Mouse (Mus musculus) neutrophil, adult 5-6 weeks (primary cell): ENCODE measurements at regions not wholly inside any gene's neighbourhood (a gene's known extent, or its start where the extent isn't known, plus 50 kb on each side); places are given as distances from the start of the nearest gene placed in this dataset.

ENCODE experiments used
- ATAC-seq: fragments of 151-379, 151-347 bp; 2 replicates; pipeline ENCODE4 v1.8.0; 2017; ENCODE audit warnings: mild to moderate bottlenecking, moderate TSS enrichment; ENCODE audit not compliant: insufficient number of reproducible peaks, poor library complexity, low FRiP score, severe bottlenecking; ENCODE audit errors: extremely low read depth

DNA sequence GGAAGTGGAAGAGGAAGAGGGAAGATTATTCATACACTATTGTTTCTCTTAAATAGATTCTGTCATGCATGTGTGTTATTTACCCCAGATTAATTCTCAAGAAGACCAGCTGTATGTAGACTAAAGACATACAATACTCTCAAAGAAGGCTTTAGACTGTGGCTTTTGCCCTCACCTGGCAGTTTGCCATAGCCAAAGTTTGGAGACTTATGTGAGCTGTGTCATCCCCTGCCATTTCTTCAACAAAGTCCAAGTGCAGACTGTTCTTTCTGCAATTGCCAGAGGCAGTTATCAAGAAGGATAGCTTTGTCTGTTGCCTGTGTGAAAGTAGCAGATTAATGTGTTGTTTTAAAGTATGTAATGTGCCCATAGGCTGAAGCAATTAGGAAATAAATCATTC is 1485.0 kb upstream of the Slc10a2 start:
- ATAC-seq, result no peak

DNA sequence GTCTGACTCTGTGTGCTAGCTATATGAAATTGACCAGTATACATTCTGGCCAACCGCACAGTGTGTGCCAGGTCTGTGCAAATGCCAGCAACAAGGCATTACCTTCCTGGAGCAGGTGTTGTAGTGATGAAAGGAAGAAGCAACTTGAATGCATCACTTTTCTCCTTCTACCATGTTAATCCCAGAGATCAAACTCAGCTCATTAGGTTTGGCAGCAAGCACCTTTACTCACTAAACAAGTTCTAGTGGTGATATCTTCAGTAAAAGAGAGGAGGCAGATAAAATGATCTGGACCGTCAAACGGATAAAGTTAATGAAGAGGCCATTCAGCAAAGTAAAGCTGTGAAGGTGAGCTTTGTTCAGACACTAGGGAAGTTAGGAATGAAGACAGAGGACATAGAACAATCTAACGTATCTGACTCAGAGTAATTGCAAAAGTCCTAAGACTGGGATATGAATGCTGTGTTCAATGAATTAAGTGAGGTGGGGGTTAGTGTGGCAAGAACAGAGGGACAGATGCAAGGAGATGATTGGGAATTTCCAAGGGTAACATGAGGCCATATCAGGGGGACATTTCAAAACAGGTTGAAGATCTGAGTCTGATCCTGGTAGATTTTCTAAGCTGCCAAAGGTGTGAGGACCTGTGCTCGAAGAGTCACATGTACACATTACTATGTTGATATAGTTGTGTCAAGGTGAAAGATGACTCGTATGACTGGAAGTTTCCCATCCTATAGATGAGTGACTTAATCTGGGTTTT is 1478.4 kb upstream of the Slc10a2 start:
- no peak for ATAC-seq

DNA sequence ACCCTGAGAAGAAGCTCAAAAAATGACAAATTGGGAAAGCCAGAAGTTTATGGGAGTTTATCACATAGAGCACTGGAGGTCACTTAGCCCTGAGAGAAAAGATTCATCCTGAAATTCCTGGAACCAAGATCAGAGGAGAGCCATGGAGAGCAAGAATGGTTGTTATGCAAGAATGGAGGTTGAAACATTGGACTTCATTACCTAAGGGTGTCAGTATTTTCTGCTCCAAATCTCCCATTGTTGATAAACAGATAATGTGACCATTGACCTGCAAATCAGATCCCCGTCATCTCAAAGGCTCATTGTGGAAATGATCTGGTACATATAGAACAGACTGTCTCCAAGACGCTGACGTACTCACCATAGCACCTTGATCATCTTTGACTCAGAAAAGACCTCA is 1477.6 kb upstream of the Slc10a2 start:
- ATAC-seq, result no peak

DNA sequence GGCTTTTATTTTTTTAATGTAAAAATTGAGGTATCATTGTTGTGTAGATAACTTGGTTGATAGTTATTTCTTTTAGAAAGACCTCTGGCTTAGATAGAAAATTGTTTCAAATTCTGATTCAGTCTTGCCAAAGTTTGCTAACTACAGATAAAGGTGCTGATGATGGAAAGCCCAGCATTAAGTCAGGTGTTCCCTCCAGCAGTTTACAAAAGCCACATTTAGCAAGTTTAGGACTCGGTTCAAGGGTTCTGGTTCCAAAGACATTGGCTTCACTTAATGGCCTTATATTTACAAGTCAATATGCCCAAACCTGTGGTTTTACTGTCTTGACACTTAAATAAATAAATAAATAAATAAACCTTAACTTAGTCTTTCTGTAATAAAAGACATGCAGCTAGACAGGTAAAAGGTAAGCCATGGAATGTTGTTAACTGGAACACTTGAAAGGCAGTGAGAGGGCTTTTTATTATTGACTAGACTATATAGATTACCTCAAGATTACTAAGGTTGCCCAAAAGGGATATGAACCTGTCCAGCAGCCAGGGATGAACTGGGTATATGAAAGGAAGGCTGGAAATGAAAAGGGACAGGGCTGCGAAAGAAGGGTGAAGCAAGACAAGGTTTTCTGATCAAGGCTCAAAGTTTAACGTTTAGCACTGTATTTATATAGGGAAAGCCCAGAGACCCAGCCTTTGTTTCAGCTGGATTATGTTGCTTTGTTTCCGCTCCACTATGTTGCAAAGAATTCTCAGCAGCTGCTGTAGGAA is 1472.9 kb upstream of the Slc10a2 start:
- no peak for ATAC-seq

DNA sequence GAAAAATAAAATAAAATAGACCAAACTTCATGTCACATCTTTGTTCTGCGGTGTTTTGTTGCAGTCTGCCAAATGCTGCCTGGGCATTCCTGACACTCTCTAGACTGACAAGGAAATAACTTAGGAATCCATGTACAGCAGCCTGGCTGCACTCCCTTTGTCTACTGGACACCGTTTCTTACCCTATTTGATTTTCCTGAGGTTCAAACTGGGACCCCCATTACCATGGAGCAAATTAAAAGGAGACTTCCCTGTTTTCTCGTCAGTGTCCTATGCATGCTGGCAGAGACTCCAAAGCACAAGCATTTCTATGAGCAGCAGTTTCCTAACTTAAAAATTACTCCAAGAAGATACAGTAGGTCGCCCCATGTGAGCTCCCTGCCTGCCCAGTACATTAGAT is 1470.1 kb upstream of the Slc10a2 start:
- no peak for ATAC-seq

DNA sequence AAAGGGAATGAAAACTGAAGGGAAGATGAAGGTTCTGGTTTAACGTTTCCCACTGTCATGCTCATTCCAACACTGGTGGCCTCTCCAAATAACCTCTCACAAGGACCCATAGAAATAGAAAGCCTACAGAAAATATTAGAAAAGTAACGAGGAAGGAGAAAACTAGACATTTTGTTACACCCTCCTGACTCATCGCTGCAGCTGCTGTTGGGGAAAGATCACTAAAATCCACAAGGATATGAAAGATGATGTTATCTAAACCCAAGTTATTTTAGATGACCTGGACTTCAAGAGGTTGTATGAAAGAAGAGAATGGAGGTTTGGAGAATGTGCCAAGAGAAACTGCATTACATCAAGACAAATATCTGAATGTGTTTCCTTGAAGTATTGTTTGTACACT is 1468.3 kb upstream of the Slc10a2 start:
- no peak for ATAC-seq

DNA sequence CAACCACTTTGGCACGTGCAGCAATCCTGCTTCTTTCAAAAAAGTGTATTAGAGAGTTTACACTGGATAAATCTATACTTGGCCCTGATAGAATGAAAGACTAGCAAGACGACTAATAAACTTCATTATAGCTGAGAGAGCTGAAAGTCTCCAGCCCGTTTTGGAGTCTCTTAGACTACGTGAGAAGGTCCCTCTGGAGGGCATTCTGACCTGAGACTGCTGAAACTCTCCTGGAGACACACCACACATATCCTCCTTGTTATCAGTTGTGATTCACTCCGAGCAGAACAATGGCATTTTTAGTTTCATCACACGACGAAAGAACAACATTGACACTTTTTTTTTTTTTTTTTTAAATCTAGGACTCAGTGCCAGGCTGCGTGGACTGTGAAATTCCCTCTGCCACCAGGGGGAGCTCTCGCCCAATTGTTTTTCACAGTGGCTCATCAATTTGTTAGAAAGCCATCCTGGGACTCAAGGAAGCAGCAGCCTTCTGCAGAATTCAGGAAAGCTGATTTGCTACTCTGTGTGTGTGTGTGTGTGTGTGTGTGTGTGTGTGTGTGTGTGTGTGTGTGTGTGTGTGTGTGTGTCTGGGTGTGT is 1467.0 kb upstream of the Slc10a2 start:
- ATAC-seq, result peak; percentile 30; the same call in 1 of the 2 replicates

DNA sequence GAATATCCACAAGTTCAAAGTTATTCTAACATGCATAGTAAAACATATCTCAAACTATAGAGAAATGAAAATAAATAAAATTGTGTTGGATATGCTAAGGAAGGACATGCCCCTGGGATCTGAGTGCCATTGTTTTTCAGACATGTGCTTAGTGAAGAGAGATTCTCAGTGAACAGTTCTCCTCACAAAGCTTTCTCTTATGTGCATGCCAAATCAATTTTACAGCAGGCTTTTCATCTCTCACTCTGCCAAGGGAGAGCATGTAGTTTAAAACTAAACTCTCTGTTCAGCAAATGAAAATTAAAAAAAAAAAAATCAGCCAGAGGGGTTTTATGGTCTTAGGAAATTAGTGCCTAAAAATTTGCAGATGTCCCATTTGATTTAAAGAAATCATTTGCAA is 1445.8 kb upstream of the Slc10a2 start:
- ATAC-seq, result no peak

DNA sequence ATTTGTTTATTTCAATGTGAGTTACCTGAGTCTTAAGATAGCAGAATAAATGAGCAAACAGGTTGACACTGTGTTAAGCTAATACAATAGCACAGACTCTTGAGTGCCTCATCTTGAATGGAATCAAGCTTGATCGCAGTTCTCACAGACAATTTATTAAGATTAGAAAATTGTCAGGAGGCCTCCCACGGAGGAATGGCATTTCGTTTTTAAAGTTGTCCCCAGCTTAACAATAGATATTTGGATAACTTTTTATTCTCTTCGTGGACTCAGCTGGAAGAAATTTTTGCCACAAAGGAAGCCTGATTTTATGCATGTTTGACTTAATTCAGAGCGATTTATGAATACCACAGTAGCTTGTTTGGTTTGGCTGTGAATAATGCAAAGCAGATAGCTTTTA is 1422.0 kb upstream of the Slc10a2 start:
- no peak for ATAC-seq

DNA sequence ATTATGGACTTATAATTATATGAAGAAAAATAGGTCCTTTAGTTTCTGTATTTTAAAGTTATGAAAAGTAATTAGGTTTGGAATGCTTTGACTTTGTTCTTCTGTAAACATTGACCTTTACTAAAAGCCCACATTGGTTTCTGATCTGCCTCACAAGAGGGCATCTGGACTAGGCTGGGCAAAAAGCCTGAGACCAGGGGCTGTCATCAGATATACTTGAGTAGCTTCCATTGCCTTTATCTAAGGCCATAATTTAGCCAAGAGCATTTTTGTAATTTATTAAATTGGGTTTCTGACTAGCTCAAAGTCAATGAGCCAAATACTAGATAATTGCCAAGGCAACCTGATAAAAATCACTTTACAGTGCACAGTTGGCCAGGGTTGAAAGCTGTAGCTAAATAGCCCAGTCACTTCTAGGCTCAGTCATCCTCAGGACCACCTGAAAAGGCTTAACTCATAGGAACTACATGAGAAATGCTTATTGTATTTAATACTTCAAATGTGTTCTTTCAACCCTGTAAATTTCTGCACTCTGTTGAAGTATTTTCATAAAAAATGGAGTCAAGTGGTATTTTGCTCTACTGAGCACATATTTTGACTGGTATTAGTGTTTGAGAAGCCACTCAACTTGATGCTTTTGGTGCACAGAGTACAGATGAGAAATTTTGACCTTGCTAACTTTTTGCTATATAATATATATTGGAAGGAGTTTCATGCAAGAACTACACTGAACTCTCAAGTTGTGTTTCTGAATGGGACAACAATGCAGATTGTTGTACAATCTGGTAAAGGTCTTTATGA is 1410.9 kb upstream of the Slc10a2 start:
- no peak for ATAC-seq

DNA sequence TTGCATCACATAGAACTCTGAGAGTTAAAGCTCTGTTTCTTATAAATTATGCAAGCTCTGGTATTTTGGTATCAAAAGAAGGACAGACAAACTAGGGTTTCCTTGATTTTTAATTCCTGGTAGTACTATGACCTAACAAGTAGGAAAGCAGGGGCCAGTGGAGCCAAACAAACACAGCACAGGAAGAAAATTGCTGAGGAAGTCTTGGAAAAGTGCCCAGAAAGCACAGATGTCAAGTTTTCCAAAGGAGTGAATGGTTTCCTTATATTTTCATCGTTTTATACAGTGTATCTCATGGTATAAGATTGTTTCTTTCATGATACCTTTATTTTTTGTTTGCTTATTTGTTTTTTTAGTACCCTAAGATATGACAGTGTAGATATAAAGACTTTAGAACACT is 1387.3 kb upstream of the Slc10a2 start:
- ATAC-seq, result no peak

DNA sequence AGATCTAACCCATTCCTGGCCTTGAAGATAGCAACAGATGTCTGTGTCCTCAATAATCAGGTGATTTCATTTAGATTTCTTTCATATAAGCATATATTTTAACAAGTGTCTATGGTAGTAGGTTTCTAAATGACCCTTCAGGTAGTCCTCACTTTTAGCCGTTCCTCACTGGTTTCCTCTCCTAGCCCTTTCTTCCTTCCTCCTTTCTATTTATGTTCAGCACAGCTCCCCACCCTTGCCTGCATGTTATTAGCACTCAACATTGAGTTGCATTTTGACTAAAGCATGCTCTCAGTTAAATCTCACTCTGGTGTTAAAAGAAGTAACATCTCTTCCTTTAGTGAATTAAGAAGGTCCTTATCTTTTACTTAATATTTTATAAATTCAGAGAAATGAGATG is 1376.8 kb upstream of the Slc10a2 start:
- no peak for ATAC-seq

DNA sequence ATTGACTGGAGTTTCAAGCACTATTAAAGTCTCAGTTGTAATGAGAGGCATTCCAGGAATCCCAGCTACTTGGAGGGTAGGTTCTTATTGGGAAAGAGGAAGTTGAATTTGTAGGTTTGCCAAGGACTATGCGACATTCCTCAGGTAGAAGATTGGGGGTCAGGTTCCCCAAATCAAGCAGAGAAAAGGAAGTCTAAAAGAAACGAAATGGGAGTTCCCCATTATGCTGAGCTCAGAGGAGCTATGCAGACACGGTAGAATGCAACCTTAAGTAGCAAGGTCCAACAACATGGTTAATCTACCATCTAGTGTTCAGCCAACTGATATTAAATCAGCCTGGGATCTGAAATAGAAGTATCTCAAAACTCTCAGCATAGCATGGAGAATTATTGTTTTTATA is 1365.9 kb upstream of the Slc10a2 start:
- ATAC-seq, result no peak

DNA sequence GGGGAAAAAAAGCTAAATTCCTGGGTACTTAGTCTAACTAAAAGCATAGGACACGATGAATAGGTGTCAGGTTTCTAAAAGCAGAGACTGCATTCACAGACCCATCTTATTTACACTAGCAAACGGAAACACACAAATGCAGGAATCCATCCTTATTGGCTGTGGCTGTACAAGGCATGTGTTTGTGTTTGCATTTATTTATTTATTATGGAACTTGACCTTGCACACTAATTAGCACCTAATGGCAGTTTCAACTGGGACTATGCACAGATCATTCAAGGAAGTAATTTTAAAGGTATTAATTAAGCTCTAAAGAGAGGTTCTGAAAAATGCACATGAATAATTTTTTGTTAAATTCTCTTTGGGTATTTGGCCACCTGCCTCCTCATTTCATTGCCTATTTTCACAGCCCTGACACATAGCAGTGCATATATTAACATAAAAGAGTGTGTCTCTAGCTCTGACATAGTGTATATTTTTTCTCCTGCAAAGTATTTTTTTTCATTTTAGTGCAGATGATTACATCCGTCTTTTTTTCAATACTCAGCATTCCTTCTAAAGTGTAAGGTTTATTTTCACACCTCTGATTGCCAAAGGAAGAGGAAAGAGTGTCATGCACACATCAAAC is 1351.5 kb upstream of the Slc10a2 start:
- ATAC-seq, result no peak

DNA sequence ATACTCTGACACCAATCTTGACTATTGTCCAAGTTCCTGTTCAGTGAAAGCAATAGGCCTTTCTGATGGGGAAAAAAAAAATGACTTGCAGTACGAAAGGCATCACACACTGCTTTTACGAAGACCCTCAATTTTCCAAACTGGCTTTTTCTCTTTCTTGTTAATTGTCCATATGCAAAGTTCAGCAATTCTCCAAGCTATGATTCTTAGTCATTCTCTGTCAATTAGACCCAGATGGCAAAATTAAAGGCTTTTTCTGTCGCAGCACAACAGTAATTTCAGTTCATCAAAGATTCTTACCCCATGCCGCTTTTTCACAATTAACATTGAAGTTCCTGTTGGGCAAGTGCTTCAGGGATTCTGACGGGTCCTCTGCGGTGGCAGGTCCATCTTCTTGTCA is 1343.2 kb upstream of the Slc10a2 start:
- no peak for ATAC-seq

DNA sequence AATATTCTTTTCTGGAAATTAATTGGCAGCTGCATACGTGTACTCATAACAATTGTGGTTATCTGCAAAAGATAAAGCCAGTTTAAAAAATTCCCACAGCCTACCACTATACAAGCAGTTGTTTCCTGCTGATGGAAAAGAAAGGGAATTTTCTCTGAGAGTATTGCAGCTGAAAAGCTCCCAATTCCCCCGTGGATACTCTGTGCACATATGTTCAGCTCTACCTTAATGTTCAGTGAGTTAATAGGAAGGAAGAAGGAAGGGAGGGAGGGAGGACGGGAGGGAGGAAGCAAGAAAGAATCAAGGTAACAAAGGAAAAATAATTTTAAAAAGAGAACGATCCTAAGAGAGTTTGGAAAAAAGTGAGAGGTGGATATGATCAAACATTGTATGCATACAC is 1333.9 kb upstream of the Slc10a2 start:
- ATAC-seq, result no peak
